Mouse (Mus musculus) kidney, adult 18-20 months (tissue): ENCODE data around the gene Pon3.

Experiments used
- DNase-seq: peaks from one replicate; pipeline ENCODE4 v3.0.0; 2021

Pon3 gene

GRCm38 (mm10) chr6:5177967-5178891 lies 77.9 kb downstream of the Pon3 start:
- no peak for DNase-seq

GRCm38 (mm10) chr6:5174179-5174812 lies 81.8 kb downstream of the Pon3 start:
- no peak for DNase-seq

GRCm38 (mm10) chr6:5172571-5172970 lies 83.5 kb downstream of the Pon3 start:
- no peak for DNase-seq

GRCm38 (mm10) chr6:5171418-5171817 lies 84.7 kb downstream of the Pon3 start:
- no peak for DNase-seq
